Mouse (Mus musculus): Measurements from ENCODE around the gene Gipc1. TPM values are rescaled to one million over a fixed set of nuclear protein-coding genes. Genes with fewer than 3 reads are reported as not detected.

Gipc1 gene
- polyA plus RNA-seq, 1 experiment: 58.6 TPM

DNA sequence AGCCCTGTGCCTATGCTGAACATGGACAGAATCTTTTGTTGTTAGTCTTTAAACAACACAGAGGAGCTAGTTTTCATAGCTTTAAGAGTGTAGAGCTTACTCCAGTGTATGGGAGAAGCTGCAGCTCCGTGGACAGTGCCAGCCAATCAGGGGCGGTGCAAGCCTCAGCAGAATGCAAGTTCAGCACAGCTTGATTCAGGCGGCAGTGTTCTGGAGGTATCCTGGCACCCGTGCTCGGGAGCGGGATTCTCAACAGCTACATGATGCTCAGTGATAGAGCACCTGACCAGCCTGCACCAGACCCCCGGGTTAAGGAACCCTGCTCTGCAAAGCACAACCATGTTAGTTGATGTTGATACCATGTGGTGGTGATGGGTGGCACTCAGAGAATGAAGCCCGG, 8.1 kb downstream of the Gipc1 start:
- TF ChIP-seq POLR2A (IDR thresholded peaks at IDR 0.05; ENCODE audit: borderline replicate concordance, extremely low read depth, low read depth, low read length) (no peak), CTCF (IDR thresholded peaks at IDR 0.05; ENCODE audit: insufficient read depth, low read length) (no peak)
- 27% methylated on average over 8 of the region's 8 CpGs for WGBS
- DNase-seq: no peak
- H3K4me3 ChIP-seq (replicated peaks; ENCODE audit: extremely low read depth, low read depth, low read length): no peak overlapping the region
- H3K4me1 ChIP-seq (ENCODE audit: control insufficient read depth, insufficient read depth, low read length): peaks cover 9% of the 10 kb centered on the region

GRCm38 (mm10) chr8:83660995-83661680, 8.7 kb downstream of the Gipc1 start:
- peaks cover 12% of the 10 kb centered on the region for H3K4me1 ChIP-seq (ENCODE audit: control insufficient read depth, insufficient read depth, low read length)
- TF ChIP-seq CTCF (IDR thresholded peaks at IDR 0.05; ENCODE audit: insufficient read depth, low read length): no peak
- 0 out of 2 replicates have a peak, but pooled peaks have one; percentile 30 for TF ChIP-seq POLR2A (IDR thresholded peaks at IDR 0.05; ENCODE audit: borderline replicate concordance, extremely low read depth, low read depth, low read length)
- peak overlapping the region; percentile 17 for H3K4me3 ChIP-seq (replicated peaks; ENCODE audit: extremely low read depth, low read depth, low read length)
- DNase-seq: peak; percentile 36
- 40% methylated on average over 22 of the region's 22 CpGs for WGBS

DNA sequence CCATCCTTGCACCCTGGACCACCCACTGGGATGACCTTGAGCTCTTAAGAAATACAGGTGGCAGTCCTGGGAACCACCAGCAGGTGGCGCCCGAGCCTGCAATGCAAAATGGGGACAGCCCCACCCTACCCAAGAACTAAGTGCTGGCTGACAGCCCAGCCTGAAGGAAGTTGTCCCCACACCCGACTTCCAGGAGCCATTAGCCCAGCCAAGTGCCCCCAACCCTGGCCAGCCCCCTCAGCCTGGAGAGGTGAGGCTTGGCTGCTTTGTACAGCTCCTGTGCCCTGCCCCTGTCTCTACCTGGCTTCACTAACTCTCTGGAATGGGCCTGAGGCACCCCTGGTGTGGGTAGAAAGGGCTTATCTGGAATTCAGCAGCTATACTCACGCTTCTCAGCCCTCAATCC, 9.9 kb downstream of the Gipc1 start:
- WGBS: 5% methylated on average over 4 of the region's 4 CpGs
- Histone ChIP-seq H3K4me3 (replicated peaks; ENCODE audit: extremely low read depth, low read depth, low read length) (no peak overlapping the region), H3K4me1 (ENCODE audit: control insufficient read depth, insufficient read depth, low read length) (peaks cover 23% of the 10 kb centered on the region)
- TF ChIP-seq POLR2A (IDR thresholded peaks at IDR 0.05; ENCODE audit: borderline replicate concordance, extremely low read depth, low read depth, low read length) (peak; percentile 21; the same call in 1 of the 2 replicates), CTCF (IDR thresholded peaks at IDR 0.05; ENCODE audit: insufficient read depth, low read length) (peak; percentile 82)
- peak; percentile 95 for DNase-seq

DNA sequence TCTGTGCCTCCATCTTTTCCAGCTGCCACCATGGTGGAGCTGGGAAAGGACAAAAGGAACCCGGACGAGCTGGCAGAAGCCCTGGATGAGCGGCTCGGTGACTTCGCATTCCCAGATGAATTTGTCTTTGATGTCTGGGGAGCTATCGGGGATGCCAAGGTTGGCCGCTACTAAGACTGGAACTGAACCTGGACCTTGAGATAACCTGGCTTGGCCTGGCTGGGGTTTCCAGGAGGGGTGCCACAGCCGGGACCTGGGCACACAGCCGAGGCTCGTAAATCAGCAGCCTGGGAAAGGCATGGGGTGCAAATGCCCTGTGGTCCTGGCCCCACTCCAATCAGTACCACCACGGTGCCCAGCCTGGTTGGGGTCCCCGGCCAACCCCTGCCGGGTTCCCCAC, 11.6 kb downstream of the Gipc1 start:
- DNase-seq: no peak
- TF ChIP-seq CTCF (IDR thresholded peaks at IDR 0.05; ENCODE audit: insufficient read depth, low read length) (no peak), POLR2A (IDR thresholded peaks at IDR 0.05; ENCODE audit: borderline replicate concordance, extremely low read depth, low read depth, low read length) (no peak)
- peaks cover 23% of the 10 kb centered on the region for H3K4me1 ChIP-seq (ENCODE audit: control insufficient read depth, insufficient read depth, low read length)
- 86% methylated on average over 13 of the region's 13 CpGs for WGBS
- no peak overlapping the region for H3K4me3 ChIP-seq (replicated peaks; ENCODE audit: extremely low read depth, low read depth, low read length)

DNA sequence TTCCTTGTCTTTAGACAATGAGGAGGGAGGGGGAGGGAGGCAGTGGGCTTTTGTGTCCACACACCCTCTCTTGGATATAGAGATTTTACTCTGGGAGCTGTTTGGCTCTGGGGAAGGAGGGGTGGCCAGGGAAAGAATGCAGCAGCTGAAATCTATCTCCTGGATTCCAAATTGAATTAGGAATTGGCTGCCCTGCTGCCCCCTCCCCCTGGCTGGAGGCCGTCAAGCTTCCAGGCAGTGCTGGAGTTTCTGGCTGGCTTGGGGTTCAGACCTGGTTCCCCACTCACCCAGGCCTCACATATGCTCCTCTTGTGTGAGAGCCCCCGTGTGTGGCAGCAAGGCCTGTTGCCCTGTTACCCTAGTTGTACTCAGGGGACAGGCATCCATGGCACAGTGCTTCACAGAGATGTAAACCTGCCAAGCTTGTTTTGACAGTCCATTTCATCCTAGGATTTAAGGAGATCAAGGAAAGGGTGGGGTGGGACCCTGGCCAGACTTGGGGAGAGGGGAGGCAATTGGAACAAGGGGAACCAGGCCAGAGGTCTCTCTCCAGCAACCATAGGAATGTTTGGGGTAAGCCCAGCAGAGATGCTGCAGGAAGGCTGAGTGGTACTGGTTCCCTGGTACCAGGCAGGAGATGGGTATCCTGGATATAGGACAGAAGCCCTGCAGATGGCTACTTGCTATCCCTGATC, 12.6 kb downstream of the Gipc1 start:
- 64% methylated on average over 2 of the region's 2 CpGs for WGBS
- Histone ChIP-seq H3K4me1 (ENCODE audit: control insufficient read depth, insufficient read depth, low read length) (peaks cover 23% of the 10 kb centered on the region), H3K4me3 (replicated peaks; ENCODE audit: extremely low read depth, low read depth, low read length) (no peak overlapping the region)
- no peak for TF ChIP-seq POLR2A (IDR thresholded peaks at IDR 0.05; ENCODE audit: borderline replicate concordance, extremely low read depth, low read depth, low read length)
- no peak for TF ChIP-seq CTCF (IDR thresholded peaks at IDR 0.05; ENCODE audit: insufficient read depth, low read length)
- DNase-seq: no peak

- TF ChIP-seq POLR2A (IDR thresholded peaks at IDR 0.05; ENCODE audit: borderline replicate concordance, extremely low read depth, low read depth, low read length): peak; percentile 36; the same call in 1 of the 2 replicates
- no peak for TF ChIP-seq CTCF (IDR thresholded peaks at IDR 0.05; ENCODE audit: insufficient read depth, low read length)
- Histone ChIP-seq H3K4me1 (ENCODE audit: control insufficient read depth, insufficient read depth, low read length) (peaks cover 23% of the 10 kb centered on the region), H3K4me3 (replicated peaks; ENCODE audit: extremely low read depth, low read depth, low read length) (no peak within 1 kb of the TSS)
- DNase-seq: peak; percentile 72
- 9% methylated on average over 14 of the region's 14 CpGs for WGBS
Measured at GRCm38 (mm10) chr8:83665969-83666865, 13.7 kb downstream of the Gipc1 start, which contains the start of gene Ptger1. Ptger1 (plus strand) TSS chr8:83666678.

GRCm38 (mm10) chr8:83666866-83667234, 14.4 kb downstream of the Gipc1 start:
- TF ChIP-seq POLR2A (IDR thresholded peaks at IDR 0.05; ENCODE audit: borderline replicate concordance, extremely low read depth, low read depth, low read length): no peak; the same call in 1 of the 2 replicates
- TF ChIP-seq CTCF (IDR thresholded peaks at IDR 0.05; ENCODE audit: insufficient read depth, low read length): no peak
- H3K4me3 ChIP-seq (replicated peaks; ENCODE audit: extremely low read depth, low read depth, low read length): no peak overlapping the region
- WGBS: 85% methylated on average over 3 of the region's 3 CpGs
- H3K4me1 ChIP-seq (ENCODE audit: control insufficient read depth, insufficient read depth, low read length): peaks cover 23% of the 10 kb centered on the region
- no peak for DNase-seq

- TF ChIP-seq POLR2A (IDR thresholded peaks at IDR 0.05; ENCODE audit: borderline replicate concordance, extremely low read depth, low read depth, low read length) (no peak), CTCF (IDR thresholded peaks at IDR 0.05; ENCODE audit: insufficient read depth, low read length) (no peak)
- DNase-seq: no peak
- Histone ChIP-seq H3K4me1 (ENCODE audit: control insufficient read depth, insufficient read depth, low read length) (peaks cover 19% of the 10 kb centered on the region), H3K4me3 (replicated peaks; ENCODE audit: extremely low read depth, low read depth, low read length) (no peak overlapping the region)
- WGBS: 84% methylated on average over 10 of the region's 10 CpGs
Measured at GRCm38 (mm10) chr8:83667526-83667925, 15.0 kb downstream of the Gipc1 start.

Measured in lung, adult 2 months (tissue).